Mouse (Mus musculus): Measurements from ENCODE around the gene Whrn. TPM values are rescaled to one million over a fixed set of nuclear protein-coding genes. Genes with fewer than 3 reads are reported as not detected.

Gene Whrn
- polyA plus RNA-seq, 1 experiment from 2014 or later, result 1.2 TPM

GRCm38 (mm10) chr4:63453939-63454513, 41.8 kb downstream of the Whrn start:
- no peak for DNase-seq (ENCODE audit: low spot score)
- Histone ChIP-seq H3K27ac (replicated peaks) (no peak overlapping the region), H3K4me2 (replicated peaks; ENCODE audit: low read depth) (no peak overlapping the region), H3K4me1 (replicated peaks; ENCODE audit: control insufficient read depth, insufficient read depth) (no peaks in the 10 kb centered on the region), H3K4me3 (ENCODE audit: low read depth, low read length) (no peak overlapping the region), H3K27me3 (ENCODE audit: control insufficient read depth, insufficient read depth, low read length) (no peaks in the 10 kb centered on the region), H3K9me3 (ENCODE audit: control insufficient read depth, low read length) (no peaks in the 10 kb centered on the region), H3K36me3 (ENCODE audit: control insufficient read depth, insufficient read depth, low read length) (no peaks in the 10 kb centered on the region), H3K9ac (ENCODE audit: low read length) (no peak overlapping the region)
- TF ChIP-seq CTCF (IDR thresholded peaks at IDR 0.05; ENCODE audit: low read depth) (no peak), EP300 (optimal IDR thresholded peaks at IDR 0.05) (no peak)
- ATAC-seq (ENCODE audit: low FRiP score, low TSS enrichment), result no peak
- WGBS, result 82% methylated on average over 6 of the region's 6 CpGs

- Histone ChIP-seq H3K4me2 (replicated peaks; ENCODE audit: low read depth) (no peak overlapping the region), H3K27me3 (ENCODE audit: control insufficient read depth, insufficient read depth, low read length) (no peaks in the 10 kb centered on the region), H3K9ac (ENCODE audit: low read length) (no peak overlapping the region), H3K27ac (replicated peaks) (no peak overlapping the region), H3K36me3 (ENCODE audit: control insufficient read depth, insufficient read depth, low read length) (no peaks in the 10 kb centered on the region), H3K4me1 (replicated peaks; ENCODE audit: control insufficient read depth, insufficient read depth) (no peaks in the 10 kb centered on the region), H3K4me3 (ENCODE audit: low read depth, low read length) (no peak overlapping the region), H3K9me3 (ENCODE audit: control insufficient read depth, low read length) (no peaks in the 10 kb centered on the region)
- ATAC-seq (ENCODE audit: low FRiP score, low TSS enrichment) (no peak), DNase-seq (ENCODE audit: low spot score) (no peak)
- 72% methylated on average over 3 of the region's 3 CpGs for WGBS
- TF ChIP-seq CTCF (IDR thresholded peaks at IDR 0.05; ENCODE audit: low read depth) (no peak), EP300 (optimal IDR thresholded peaks at IDR 0.05) (no peak)
These were observed 43.2 kb downstream of the Whrn start for GRCm38 (mm10) chr4:63452555-63452954.

GRCm38 (mm10) chr4:63450551-63450950, 45.2 kb downstream of the Whrn start:
- ATAC-seq (ENCODE audit: low FRiP score, low TSS enrichment), result no peak
- H3K9me3 ChIP-seq (ENCODE audit: control insufficient read depth, low read length), result no peaks in the 10 kb centered on the region
- H3K4me2 ChIP-seq (replicated peaks; ENCODE audit: low read depth), result no peak overlapping the region
- no peak overlapping the region for H3K27ac ChIP-seq (replicated peaks)
- no peaks in the 10 kb centered on the region for H3K27me3 ChIP-seq (ENCODE audit: control insufficient read depth, insufficient read depth, low read length)
- no peak overlapping the region for H3K9ac ChIP-seq (ENCODE audit: low read length)
- DNase-seq (ENCODE audit: low spot score), result no peak
- no peak for TF ChIP-seq CTCF (IDR thresholded peaks at IDR 0.05; ENCODE audit: low read depth)
- TF ChIP-seq EP300 (optimal IDR thresholded peaks at IDR 0.05), result no peak
- no peaks in the 10 kb centered on the region for H3K36me3 ChIP-seq (ENCODE audit: control insufficient read depth, insufficient read depth, low read length)
- no peak overlapping the region for H3K4me3 ChIP-seq (ENCODE audit: low read depth, low read length)
- WGBS, result 82% methylated on average over 5 of the region's 5 CpGs
- no peaks in the 10 kb centered on the region for H3K4me1 ChIP-seq (replicated peaks; ENCODE audit: control insufficient read depth, insufficient read depth)

GRCm38 (mm10) chr4:63444362-63445066, 51.3 kb downstream of the Whrn start:
- WGBS, result 76% methylated on average over 10 of the region's 10 CpGs
- Histone ChIP-seq H3K4me2 (replicated peaks; ENCODE audit: low read depth) (no peak overlapping the region), H3K27ac (replicated peaks) (no peak overlapping the region), H3K27me3 (ENCODE audit: control insufficient read depth, insufficient read depth, low read length) (no peaks in the 10 kb centered on the region), H3K4me1 (replicated peaks; ENCODE audit: control insufficient read depth, insufficient read depth) (no peaks in the 10 kb centered on the region), H3K4me3 (ENCODE audit: low read depth, low read length) (no peak overlapping the region), H3K9me3 (ENCODE audit: control insufficient read depth, low read length) (no peaks in the 10 kb centered on the region), H3K9ac (ENCODE audit: low read length) (no peak overlapping the region), H3K36me3 (ENCODE audit: control insufficient read depth, insufficient read depth, low read length) (no peaks in the 10 kb centered on the region)
- no peak for DNase-seq (ENCODE audit: low spot score)
- TF ChIP-seq CTCF (IDR thresholded peaks at IDR 0.05; ENCODE audit: low read depth) (no peak), EP300 (optimal IDR thresholded peaks at IDR 0.05) (no peak)
- ATAC-seq (ENCODE audit: low FRiP score, low TSS enrichment), result no peak

- Histone ChIP-seq H3K36me3 (ENCODE audit: control insufficient read depth, insufficient read depth, low read length) (no peaks in the 10 kb centered on the region), H3K9ac (ENCODE audit: low read length) (no peak overlapping the region), H3K27ac (replicated peaks) (no peak overlapping the region), H3K4me2 (replicated peaks; ENCODE audit: low read depth) (no peak overlapping the region), H3K27me3 (ENCODE audit: control insufficient read depth, insufficient read depth, low read length) (no peaks in the 10 kb centered on the region), H3K4me1 (replicated peaks; ENCODE audit: control insufficient read depth, insufficient read depth) (no peaks in the 10 kb centered on the region), H3K9me3 (ENCODE audit: control insufficient read depth, low read length) (no peaks in the 10 kb centered on the region), H3K4me3 (ENCODE audit: low read depth, low read length) (no peak overlapping the region)
- TF ChIP-seq EP300 (optimal IDR thresholded peaks at IDR 0.05), result no peak
- no peak for TF ChIP-seq CTCF (IDR thresholded peaks at IDR 0.05; ENCODE audit: low read depth)
- 85% methylated on average over 2 of the region's 2 CpGs for WGBS
- ATAC-seq (ENCODE audit: low FRiP score, low TSS enrichment) (no peak), DNase-seq (ENCODE audit: low spot score) (no peak)
These were observed 52.7 kb downstream of the Whrn start for GRCm38 (mm10) chr4:63443101-63443500.

GRCm38 (mm10) chr4:63441616-63442015, 54.2 kb downstream of the Whrn start:
- Histone ChIP-seq H3K27me3 (ENCODE audit: control insufficient read depth, insufficient read depth, low read length) (no peaks in the 10 kb centered on the region), H3K4me2 (replicated peaks; ENCODE audit: low read depth) (no peak overlapping the region), H3K9me3 (ENCODE audit: control insufficient read depth, low read length) (no peaks in the 10 kb centered on the region), H3K4me1 (replicated peaks; ENCODE audit: control insufficient read depth, insufficient read depth) (no peaks in the 10 kb centered on the region), H3K36me3 (ENCODE audit: control insufficient read depth, insufficient read depth, low read length) (no peaks in the 10 kb centered on the region), H3K4me3 (ENCODE audit: low read depth, low read length) (no peak overlapping the region), H3K9ac (ENCODE audit: low read length) (no peak overlapping the region), H3K27ac (replicated peaks) (no peak overlapping the region)
- 94% methylated on average over 7 of the region's 7 CpGs for WGBS
- DNase-seq (ENCODE audit: low spot score) (no peak), ATAC-seq (ENCODE audit: low FRiP score, low TSS enrichment) (no peak)
- TF ChIP-seq EP300 (optimal IDR thresholded peaks at IDR 0.05), result no peak
- TF ChIP-seq CTCF (IDR thresholded peaks at IDR 0.05; ENCODE audit: low read depth), result no peak
